15 mouse cellular contexts compared by ENCODE assay signal in genomic region chr8:46750566-46750965, GRCm38 (mm10). TPM values are rescaled to one million over a fixed set of nuclear protein-coding genes. Genes with fewer than 3 reads are reported as not detected.
DNase-seq lines count a peak whose midpoint lies in the region; ATAC-seq and TF ChIP-seq lines count a peak whose summit lies in the region.
"Had no signal": no experiment of that assay in that cellular context is flagged by ENCODE, and none has a peak within 500 bp of the region (broad histone marks: within the 10 kb centered on the region; RNA-seq: fewer than 3 reads in every experiment).

No protein-coding gene starts in this region.

- no peak overlapping the region for H3K4me2 ChIP-seq in hindbrain, embryonic 13.5 days
- H3K4me2 ChIP-seq in hindbrain, embryonic 12.5 days (replicated peaks) = no peak overlapping the region
- peak overlapping the region; percentile 26 for H3K4me2 ChIP-seq in lung, embryonic 15.5 days
- H3K4me2 ChIP-seq in stomach, postnatal 0 days (replicated peaks; ENCODE audit: low read depth) = no peak overlapping the region
- no peak overlapping the region for H3K4me2 ChIP-seq in midbrain, embryonic 14.5 days (ENCODE audit: low read length)

- ATAC-seq in hindbrain, embryonic 13.5 days (ENCODE audit: low FRiP score) = no peak
- no peak for ATAC-seq in hindbrain, embryonic 12.5 days (ENCODE audit: low FRiP score)
- peak; percentile 71; the same call in 1 of the 2 replicates for ATAC-seq in lung, embryonic 15.5 days (ENCODE audit: borderline replicate concordance, extremely low read depth, low FRiP score, low TSS enrichment)
- ATAC-seq in stomach, postnatal 0 days (ENCODE audit: low FRiP score, low TSS enrichment) = peak; percentile 71; the same call in 1 of the 2 replicates
- ATAC-seq in midbrain, embryonic 14.5 days (ENCODE audit: low FRiP score, low TSS enrichment) = no peak

- TF ChIP-seq CTCF in stomach, postnatal 0 days (IDR thresholded peaks at IDR 0.05; ENCODE audit: low read depth) = no peak
- TF ChIP-seq CTCF in layer of hippocampus, adult 2 months (conservative IDR thresholded peaks at IDR 0.05) = no peak

- H3K36me3 ChIP-seq in hindbrain, embryonic 13.5 days = no peaks in the 10 kb centered on the region
- no peaks in the 10 kb centered on the region for H3K36me3 ChIP-seq in hindbrain, embryonic 12.5 days
- no peaks in the 10 kb centered on the region for H3K36me3 ChIP-seq in lung, embryonic 15.5 days
- no peaks in the 10 kb centered on the region for H3K36me3 ChIP-seq in stomach, postnatal 0 days (ENCODE audit: control insufficient read depth, insufficient read depth, low read length)
- no peaks in the 10 kb centered on the region for H3K36me3 ChIP-seq in midbrain, embryonic 14.5 days (ENCODE audit: control insufficient read depth, insufficient read depth, low read length)

- no peak overlapping the region for H3K4me3 ChIP-seq in hindbrain, embryonic 13.5 days
- no peak overlapping the region for H3K4me3 ChIP-seq in hindbrain, embryonic 12.5 days
- no peak overlapping the region for H3K4me3 ChIP-seq in lung, embryonic 15.5 days
- H3K4me3 ChIP-seq in stomach, postnatal 0 days (ENCODE audit: low read depth, low read length) = no peak overlapping the region
- H3K4me3 ChIP-seq in layer of hippocampus, adult 2 months = no peak overlapping the region
- no peak overlapping the region for H3K4me3 ChIP-seq in midbrain, embryonic 14.5 days (replicated peaks; ENCODE audit: low read depth, low read length)
- H3K4me3 ChIP-seq: erythroblast, embryonic 14.5 days had no signal

- no peak overlapping the region for H3K9ac ChIP-seq in hindbrain, embryonic 13.5 days
- no peak overlapping the region for H3K9ac ChIP-seq in hindbrain, embryonic 12.5 days
- no peak overlapping the region for H3K9ac ChIP-seq in lung, embryonic 15.5 days
- H3K9ac ChIP-seq in stomach, postnatal 0 days (ENCODE audit: low read length) = no peak overlapping the region
- H3K9ac ChIP-seq in midbrain, embryonic 14.5 days (replicated peaks; ENCODE audit: low read length) = no peak overlapping the region

- peaks cover 22% of the 10 kb centered on the region for H3K4me1 ChIP-seq in hindbrain, embryonic 13.5 days (replicated peaks)
- H3K4me1 ChIP-seq in hindbrain, embryonic 12.5 days = peaks cover 20% of the 10 kb centered on the region
- H3K4me1 ChIP-seq in lung, embryonic 15.5 days = peaks cover 47% of the 10 kb centered on the region
- H3K4me1 ChIP-seq in stomach, postnatal 0 days (replicated peaks; ENCODE audit: control insufficient read depth, insufficient read depth) = peaks cover 4% of the 10 kb centered on the region; the same call in 1 of the 2 replicates
- H3K4me1 ChIP-seq in midbrain, embryonic 14.5 days (ENCODE audit: control insufficient read depth, insufficient read depth, low read length) = no peaks in the 10 kb centered on the region

- H3K27ac ChIP-seq in hindbrain, embryonic 13.5 days = peak overlapping the region; percentile 14; the same call in 1 of the 2 replicates
- no peak overlapping the region for H3K27ac ChIP-seq in hindbrain, embryonic 12.5 days
- H3K27ac ChIP-seq in lung, embryonic 15.5 days = peak overlapping the region; percentile 82
- H3K27ac ChIP-seq in stomach, postnatal 0 days (replicated peaks) = peak overlapping the region; percentile 13; the same call in 1 of the 2 replicates
- H3K27ac ChIP-seq in layer of hippocampus, adult 2 months = no peak overlapping the region
- no peak overlapping the region for H3K27ac ChIP-seq in midbrain, embryonic 14.5 days (replicated peaks; ENCODE audit: low read depth, low read length)
- H3K27ac ChIP-seq: macrophage had no signal

- H3K9me3 ChIP-seq in hindbrain, embryonic 13.5 days = no peaks in the 10 kb centered on the region
- H3K9me3 ChIP-seq in hindbrain, embryonic 12.5 days (replicated peaks) = no peaks in the 10 kb centered on the region
- no peaks in the 10 kb centered on the region for H3K9me3 ChIP-seq in lung, embryonic 15.5 days
- H3K9me3 ChIP-seq in stomach, postnatal 0 days (ENCODE audit: control insufficient read depth, low read length) = no peaks in the 10 kb centered on the region
- H3K9me3 ChIP-seq in midbrain, embryonic 14.5 days (ENCODE audit: control insufficient read depth, low read length) = no peaks in the 10 kb centered on the region

- TF ChIP-seq EP300 in stomach, postnatal 0 days (optimal IDR thresholded peaks at IDR 0.05) = no peak

- WGBS in hindbrain, embryonic 13.5 days = 65% methylated on average over 8 of the region's 8 CpGs
- WGBS in hindbrain, embryonic 12.5 days = 71% methylated on average over 8 of the region's 8 CpGs
- 46% methylated on average over 8 of the region's 8 CpGs for WGBS in lung, embryonic 15.5 days
- 43% methylated on average over 8 of the region's 8 CpGs for WGBS in stomach, postnatal 0 days
- 75% methylated on average over 8 of the region's 8 CpGs for WGBS in midbrain, embryonic 14.5 days

- DNase-seq in lung, adult 18-20 months = peak; percentile 85 to 87
- no peak for DNase-seq in lung, postnatal 14 days
- peak; percentile 59 for DNase-seq in stomach, postnatal 0 days (ENCODE audit: low spot score)
- DNase-seq in layer of hippocampus, adult 2 months (ENCODE audit: low spot score in 2 of 2) = no peak
- DNase-seq in midbrain, embryonic 14.5 days = no peak
- DNase-seq: adrenal gland, postnatal 10 days; B cell, adult 2 months; heart, postnatal 14 days; right cerebral cortex, postnatal 14 days; thymus, postnatal 4 days had no signal

- H3K27me3 ChIP-seq in hindbrain, embryonic 13.5 days = no peaks in the 10 kb centered on the region
- H3K27me3 ChIP-seq in hindbrain, embryonic 12.5 days = no peaks in the 10 kb centered on the region
- no peaks in the 10 kb centered on the region for H3K27me3 ChIP-seq in lung, embryonic 15.5 days
- H3K27me3 ChIP-seq in stomach, postnatal 0 days (ENCODE audit: control insufficient read depth, insufficient read depth, low read length) = no peaks in the 10 kb centered on the region
- H3K27me3 ChIP-seq in midbrain, embryonic 14.5 days (ENCODE audit: control insufficient read depth, insufficient read depth, low read length) = no peaks in the 10 kb centered on the region

RNA-seq across cellular contexts. Expression of gene Irf2, which starts 11.0 kb away (rescaled TPM):
- polyA plus RNA-seq in hindbrain, embryonic 13.5 days (2015; fragmentation: Nextera tagmentation; extraction: Ambion mirVana) = 9.3 and 11.6 TPM in 2 replicates
- polyA plus RNA-seq in hindbrain, embryonic 12.5 days (2016; fragmentation: Nextera tagmentation; extraction: Ambion mirVana) = 11.5 and 11.9 TPM in 2 replicates
- 30.2 and 33.7 TPM in 2 replicates for polyA plus RNA-seq in lung, embryonic 15.5 days (2015; fragmentation: Nextera tagmentation; extraction: Ambion mirVana)
- 23.3 and 27.0 TPM in 2 replicates for polyA plus RNA-seq in stomach, postnatal 0 days (2015; fragmentation: Nextera tagmentation; extraction: Ambion mirVana)
- total RNA-seq in layer of hippocampus, adult 2 months (2021) = 10 to 100 TPM; 54.6 to 62.0 TPM
- polyA plus RNA-seq in midbrain, embryonic 14.5 days (2014; fragmentation: Nextera tagmentation; extraction: Ambion mirVana) = 6.4 and 7.5 TPM in 2 replicates

Comparison
In these comparisons a context has a peak if more than half of its experiments do, and no peak if none do; other contexts are left out.
1. H3K27ac ChIP-seq: peak in hindbrain, embryonic 13.5 days (single experiment), lung, embryonic 15.5 days (single experiment) and stomach, postnatal 0 days (single experiment); none in hindbrain, embryonic 12.5 days (single experiment), layer of hippocampus, adult 2 months (single experiment) and midbrain, embryonic 14.5 days (single experiment).
2. DNase-seq: peak in lung, adult 18-20 months (2 of 2) and stomach, postnatal 0 days (single experiment); none in lung, postnatal 14 days (single experiment), layer of hippocampus, adult 2 months (0 of 2) and midbrain, embryonic 14.5 days (single experiment).
3. ATAC-seq: peak in lung, embryonic 15.5 days (single experiment) and stomach, postnatal 0 days (single experiment); none in hindbrain, embryonic 13.5 days (single experiment), hindbrain, embryonic 12.5 days (single experiment) and midbrain, embryonic 14.5 days (single experiment).